Mouse (Mus musculus) yolk sac, embryonic 10.5 days (tissue): Measurements from ENCODE around the gene Fblim1.
A peak's percentile ranks its signal among the peaks of the same experiment; 100 is the strongest.

Source experiments
- DNase-seq: peaks from one replicate; pipeline ENCODE4 v3.0.0-alpha.2; 2017; ENCODE audit warnings: low spot score

Fblim1 gene

GRCm38 (mm10) chr4:141605861-141606260, at the start of gene Fblim1:
TSS of gene Fblim1 (minus strand) at chr4:141606096.
- DNase-seq, result no peak

- DNase-seq, result no peak
Measured at GRCm38 (mm10) chr4:141654509-141654908, 48.6 kb upstream of the Fblim1 start.

GRCm38 (mm10) chr4:141653813-141654212, 47.9 kb upstream of the Fblim1 start:
- no peak for DNase-seq

GRCm38 (mm10) chr4:141653044-141653443, 47.1 kb upstream of the Fblim1 start:
- no peak for DNase-seq

- DNase-seq, result no peak
Measured at GRCm38 (mm10) chr4:141651944-141652343, 46.0 kb upstream of the Fblim1 start.

GRCm38 (mm10) chr4:141651286-141651685, 45.4 kb upstream of the Fblim1 start:
- DNase-seq, result no peak

- no peak for DNase-seq
Measured at GRCm38 (mm10) chr4:141649244-141649643, 43.3 kb upstream of the Fblim1 start.

- no peak for DNase-seq
Measured at GRCm38 (mm10) chr4:141648262-141648661, 42.4 kb upstream of the Fblim1 start.

- DNase-seq, result no peak
Measured at GRCm38 (mm10) chr4:141647187-141647586, 41.3 kb upstream of the Fblim1 start.

- no peak for DNase-seq
Measured at GRCm38 (mm10) chr4:141645988-141646387, 40.1 kb upstream of the Fblim1 start.

GRCm38 (mm10) chr4:141643118-141643855, 37.4 kb upstream of the Fblim1 start:
- no peak for DNase-seq

- DNase-seq, result no peak
Measured at GRCm38 (mm10) chr4:141641961-141642811, 36.3 kb upstream of the Fblim1 start.

GRCm38 (mm10) chr4:141641353-141641771, 35.5 kb upstream of the Fblim1 start:
- no peak for DNase-seq

- no peak for DNase-seq
Measured at GRCm38 (mm10) chr4:141639474-141639873, 33.6 kb upstream of the Fblim1 start.

GRCm38 (mm10) chr4:141636693-141637092, 30.8 kb upstream of the Fblim1 start:
- no peak for DNase-seq

GRCm38 (mm10) chr4:141635991-141636390, 30.1 kb upstream of the Fblim1 start:
- peak; percentile 28 for DNase-seq

- no peak for DNase-seq
Measured at GRCm38 (mm10) chr4:141632111-141632873, 26.4 kb upstream of the Fblim1 start.

- no peak for DNase-seq
Measured at GRCm38 (mm10) chr4:141631250-141631649, 25.4 kb upstream of the Fblim1 start.

- no peak for DNase-seq
Measured at GRCm38 (mm10) chr4:141630021-141630420, 24.1 kb upstream of the Fblim1 start.

- DNase-seq, result no peak
Measured at GRCm38 (mm10) chr4:141628661-141629060, 22.8 kb upstream of the Fblim1 start.

GRCm38 (mm10) chr4:141627502-141627901, 21.6 kb upstream of the Fblim1 start:
- no peak for DNase-seq

GRCm38 (mm10) chr4:141625774-141626550, 20.1 kb upstream of the Fblim1 start:
- no peak for DNase-seq
